Mouse (Mus musculus): ENCODE measurements around the gene Brsk2.
"Not testable (repeated sequence)": the region's sequence is repeated elsewhere in the genome, so short reads cannot be mapped to it uniquely, and the experiment has no call there.

Gene Brsk2

DNA sequence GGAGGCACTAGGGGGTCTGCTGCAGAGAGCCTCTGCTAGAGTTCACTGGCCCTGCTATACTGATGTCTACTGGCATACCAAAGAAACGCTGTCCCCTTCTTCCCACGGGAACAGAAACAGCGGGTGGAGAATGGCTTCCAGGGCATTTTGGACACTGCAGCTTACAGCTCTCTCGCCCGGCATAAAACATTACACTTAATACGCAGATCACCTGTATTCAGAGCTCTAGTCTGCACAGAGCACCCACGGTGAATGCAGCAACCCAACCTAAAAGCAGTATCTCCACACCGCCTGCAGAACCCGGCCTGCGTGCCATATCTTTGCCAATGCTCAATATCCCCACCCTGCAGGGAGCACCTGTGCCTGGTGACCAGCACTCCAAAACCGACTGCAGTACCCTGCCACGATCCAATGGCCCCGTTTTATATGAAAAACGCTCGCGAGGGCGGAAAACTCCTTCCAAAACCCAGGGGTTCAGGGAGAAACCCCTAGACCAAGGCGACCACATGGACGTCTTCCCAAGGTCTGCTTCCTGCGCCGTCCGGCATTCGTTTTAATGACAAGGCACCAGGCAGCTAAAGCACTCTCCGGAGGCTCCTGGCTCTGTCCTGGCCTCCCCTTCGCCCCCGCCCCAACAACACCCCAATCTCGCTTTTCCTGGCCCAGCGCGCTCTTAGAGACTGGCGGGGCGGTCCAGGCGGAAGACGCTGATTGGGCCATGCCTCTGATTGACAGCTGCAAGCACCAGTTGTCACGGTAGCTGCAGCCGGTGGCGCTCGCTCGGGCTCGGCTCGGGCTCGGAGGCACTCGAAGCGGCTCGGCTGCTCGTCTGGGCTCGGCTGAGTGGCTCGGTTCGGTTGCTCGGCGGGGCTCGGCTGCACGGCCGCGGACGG, at the start of gene Brsk2:
Gene Brsk2 (plus strand): TSS at position 846 of the 893 bp plus-strand sequence.
- DNase-seq (ENCODE audit: extremely low spot score, low read depth, low spot score) = peak; percentile 22

DNA sequence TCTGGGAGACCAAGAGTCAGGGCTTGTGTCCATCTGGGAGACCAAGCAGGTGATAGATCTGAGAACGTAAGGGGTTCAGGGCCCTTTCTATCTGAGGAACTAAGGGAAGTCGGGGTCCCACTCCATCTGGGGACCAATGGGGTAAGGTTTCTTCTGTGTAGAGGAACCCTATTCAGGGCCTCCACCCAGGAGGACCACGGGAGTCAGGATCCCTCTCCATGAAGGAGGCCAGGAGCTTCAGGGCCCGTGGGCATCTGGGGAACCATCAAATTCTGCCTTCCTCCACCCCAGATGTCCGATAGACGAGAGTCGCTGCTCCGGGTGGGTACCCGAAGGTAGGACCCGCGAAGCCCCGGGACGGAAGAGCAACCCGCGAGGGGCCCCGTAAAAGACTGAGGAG, 47.7 kb upstream of the Brsk2 start:
- DNase-seq (ENCODE audit: extremely low spot score, low read depth, low spot score) = no peak

DNA sequence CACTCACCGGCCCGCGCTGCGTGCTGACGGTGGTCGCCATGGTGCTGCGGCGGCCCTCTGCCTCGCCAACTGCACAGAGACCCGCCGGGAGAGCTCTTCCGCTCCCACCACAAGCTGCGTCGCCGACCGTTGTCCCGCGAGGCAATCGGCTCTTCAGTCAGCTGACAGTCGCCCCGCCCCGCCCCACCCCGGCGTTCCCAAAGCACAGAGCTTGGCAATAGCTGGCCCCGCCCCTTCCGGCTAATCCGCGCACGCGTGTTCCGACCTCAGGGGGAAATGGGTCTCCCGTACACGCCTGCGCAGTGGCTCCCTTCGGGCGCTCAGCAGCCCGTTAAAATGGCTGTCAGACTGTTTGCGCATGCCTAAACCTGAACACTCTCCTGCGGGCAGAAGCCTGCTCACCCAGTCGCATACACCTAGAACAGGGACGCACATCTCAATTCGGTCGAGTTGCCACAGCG, 47.3 kb upstream of the Brsk2 start:
- DNase-seq (ENCODE audit: extremely low spot score, low read depth, low spot score) = peak; percentile 94

DNA sequence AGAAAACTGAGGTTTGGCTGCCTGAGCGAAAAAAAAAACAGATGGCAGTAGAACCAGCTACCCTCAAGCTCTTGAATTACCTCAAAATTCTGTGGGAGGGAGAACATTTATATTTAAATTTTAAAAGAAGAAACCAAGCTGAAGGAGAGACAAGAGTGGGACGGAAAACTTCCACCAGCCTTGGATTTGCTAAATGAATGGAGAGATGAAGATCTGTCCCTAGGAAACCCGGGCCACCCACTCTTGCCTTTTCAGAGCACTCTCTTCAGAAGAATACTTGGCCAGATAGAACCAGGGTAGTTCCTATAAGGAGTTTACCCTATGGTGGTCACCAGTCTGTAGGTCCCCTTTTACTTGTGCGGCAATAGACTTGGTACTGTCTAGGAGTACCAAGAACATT, 46.8 kb upstream of the Brsk2 start:
- no peak for DNase-seq (ENCODE audit: extremely low spot score, low read depth, low spot score)

DNA sequence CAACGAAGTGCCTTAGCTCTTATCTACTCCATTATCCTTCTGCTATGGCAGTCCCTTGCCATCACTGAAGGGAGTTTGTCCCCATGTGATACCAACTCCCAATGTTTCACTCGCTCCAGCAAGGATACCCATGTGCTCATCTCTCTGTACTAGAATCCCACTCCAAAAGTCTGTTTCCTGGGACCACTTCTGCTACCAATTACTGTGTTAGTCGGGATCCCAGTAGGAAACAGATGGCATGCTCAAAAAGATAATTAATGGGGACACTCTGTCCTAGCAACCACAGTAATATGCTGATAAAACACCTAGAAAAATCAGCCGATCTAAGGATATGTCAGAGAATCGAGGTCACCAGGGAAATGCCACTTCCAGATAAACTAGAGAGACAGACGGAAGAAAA, 41.0 kb upstream of the Brsk2 start:
- DNase-seq (ENCODE audit: extremely low spot score, low read depth, low spot score) = no peak

DNA sequence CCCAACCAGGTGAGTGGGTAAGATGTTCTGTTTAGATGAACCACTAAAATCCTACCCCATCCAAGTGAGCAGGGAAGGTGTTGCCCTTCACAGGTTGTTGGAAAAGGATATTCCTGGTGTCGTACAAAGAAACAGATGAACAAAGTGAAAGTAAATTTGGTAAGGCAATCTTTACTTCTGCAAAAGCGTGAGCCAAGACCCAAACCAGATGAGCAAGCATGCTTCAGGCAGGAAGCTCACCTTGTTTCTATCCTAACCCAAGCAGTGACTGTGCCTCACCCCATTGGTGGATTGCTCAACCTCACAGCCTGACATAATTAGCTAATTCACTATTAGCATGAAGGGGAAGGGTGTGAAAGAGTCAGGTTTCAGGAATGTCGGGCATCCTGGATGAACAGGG, 38.2 kb upstream of the Brsk2 start:
- no peak for DNase-seq (ENCODE audit: extremely low spot score, low read depth, low spot score)

DNA sequence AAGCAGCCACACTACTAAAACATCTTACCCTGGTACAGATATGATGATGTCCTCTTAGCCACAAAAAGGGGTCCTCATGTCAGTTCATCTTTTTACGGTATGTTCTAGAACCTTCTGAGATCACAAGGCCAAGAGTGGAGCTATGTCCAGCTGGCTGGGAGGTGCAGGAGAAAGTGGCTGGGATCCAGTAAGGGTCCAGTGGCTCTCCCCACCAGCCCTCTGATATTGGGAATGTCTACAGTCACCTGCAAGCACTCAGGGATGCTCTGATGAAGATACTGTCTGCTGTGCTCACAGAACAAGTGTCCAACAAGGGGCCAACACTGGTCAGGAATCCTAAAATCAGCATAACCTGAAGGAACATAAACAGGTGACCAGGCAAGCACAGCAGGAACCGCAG, 31.1 kb upstream of the Brsk2 start, which contains the start of gene Tollip:
Gene Tollip (minus strand): TSS at position 101 of the 400 bp plus-strand sequence.
- DNase-seq (ENCODE audit: extremely low spot score, low read depth, low spot score) = no peak

DNA sequence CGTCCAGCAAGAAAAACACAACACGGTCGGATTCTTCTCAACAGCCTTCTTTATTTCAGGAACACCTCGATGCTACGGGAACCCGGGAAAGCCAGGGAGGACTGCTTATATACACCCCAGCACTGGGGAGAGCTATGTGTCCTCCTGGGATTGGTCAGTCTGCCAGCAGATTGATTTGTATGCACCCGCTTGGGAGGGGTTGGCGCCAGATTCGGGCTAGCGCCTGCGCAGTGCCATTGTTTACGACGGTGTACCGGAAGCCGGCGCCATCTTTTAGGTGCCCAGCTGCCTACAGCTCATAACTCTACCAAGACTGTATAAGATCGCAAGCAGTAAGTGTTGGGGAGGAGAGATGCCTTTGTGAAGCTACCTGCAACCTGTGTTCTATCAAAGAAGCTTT, 25.4 kb upstream of the Brsk2 start:
- not testable (repeated sequence) for DNase-seq (ENCODE audit: extremely low spot score, low read depth, low spot score)

DNA sequence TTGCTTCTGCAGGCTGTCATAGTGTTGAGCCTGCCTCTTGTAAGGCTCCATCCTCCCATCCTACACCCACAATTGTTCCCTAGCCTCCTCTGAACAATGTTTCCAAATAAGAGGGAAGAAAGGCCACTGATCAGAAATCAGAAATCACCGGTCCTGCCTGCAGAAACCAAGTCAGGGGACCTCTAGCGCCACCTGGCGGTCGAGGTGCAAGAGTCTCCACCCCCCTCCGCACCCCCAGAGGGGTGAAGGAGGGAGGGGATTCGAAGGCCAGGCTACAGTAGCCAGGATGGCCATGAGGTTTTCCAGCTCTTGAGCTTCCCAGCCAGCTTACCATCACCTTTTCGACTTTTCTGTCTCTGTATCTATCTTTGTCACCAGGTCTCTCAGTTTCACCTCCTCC, 24.6 kb upstream of the Brsk2 start:
- DNase-seq (ENCODE audit: extremely low spot score, low read depth, low spot score) = peak; percentile 52

DNA sequence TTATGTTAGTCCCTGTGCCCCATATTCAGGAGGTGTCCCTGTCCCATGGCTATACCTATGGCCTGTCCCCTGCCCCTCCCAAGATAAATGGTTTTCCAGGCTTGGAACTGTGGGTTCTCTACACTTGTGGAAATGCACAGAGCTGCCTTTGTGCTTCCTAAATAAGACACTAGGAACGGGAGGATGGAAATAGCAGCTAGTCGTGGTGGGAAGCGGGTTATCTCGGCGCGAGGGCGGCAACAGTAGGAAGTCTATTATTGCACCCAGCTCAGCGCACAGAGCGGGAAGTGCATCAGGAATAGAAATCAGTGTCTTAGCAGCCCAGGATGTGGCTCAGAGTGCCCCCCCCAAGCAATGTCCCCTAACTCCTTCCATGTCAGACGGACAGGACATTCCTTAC, 20.9 kb upstream of the Brsk2 start:
- DNase-seq (ENCODE audit: extremely low spot score, low read depth, low spot score) = no peak

DNA sequence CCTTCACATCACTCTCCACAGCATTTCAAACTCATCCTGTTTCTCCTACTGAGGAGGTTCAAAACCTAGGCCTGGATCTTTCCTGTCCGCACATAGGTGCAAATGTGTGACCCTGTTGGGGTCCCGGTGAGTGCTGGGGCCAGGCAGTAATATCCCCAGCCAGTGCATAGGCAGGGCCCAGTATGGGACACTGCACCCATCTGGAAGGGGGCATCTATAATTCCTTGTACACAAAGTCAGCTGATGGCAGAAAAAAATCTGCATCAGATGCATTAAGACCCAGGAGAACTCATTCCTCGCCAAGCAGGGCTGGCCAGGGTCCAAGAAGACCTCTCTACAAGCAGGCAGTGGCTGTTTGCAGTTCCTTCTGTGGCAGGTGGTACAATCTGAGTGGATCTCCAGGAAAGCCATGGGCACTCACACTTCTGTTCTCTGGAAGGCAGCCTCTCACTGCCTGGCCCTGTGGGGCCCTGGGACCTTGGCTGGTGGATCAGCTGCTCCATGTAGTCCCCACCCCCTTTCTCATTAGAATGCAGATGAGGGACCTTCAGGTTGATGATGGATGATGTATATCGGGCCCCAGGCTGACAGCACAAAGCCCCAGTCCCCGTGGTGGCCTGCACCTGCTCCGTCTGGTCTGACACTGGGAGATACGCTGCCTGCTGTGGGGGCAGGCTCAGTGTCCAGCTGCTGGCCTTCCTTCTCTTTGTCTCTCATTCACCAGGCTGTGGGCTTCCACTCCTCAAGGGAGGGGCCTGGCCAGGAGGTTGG, 15.2 kb upstream of the Brsk2 start:
- DNase-seq (ENCODE audit: extremely low spot score, low read depth, low spot score) = no peak

DNA sequence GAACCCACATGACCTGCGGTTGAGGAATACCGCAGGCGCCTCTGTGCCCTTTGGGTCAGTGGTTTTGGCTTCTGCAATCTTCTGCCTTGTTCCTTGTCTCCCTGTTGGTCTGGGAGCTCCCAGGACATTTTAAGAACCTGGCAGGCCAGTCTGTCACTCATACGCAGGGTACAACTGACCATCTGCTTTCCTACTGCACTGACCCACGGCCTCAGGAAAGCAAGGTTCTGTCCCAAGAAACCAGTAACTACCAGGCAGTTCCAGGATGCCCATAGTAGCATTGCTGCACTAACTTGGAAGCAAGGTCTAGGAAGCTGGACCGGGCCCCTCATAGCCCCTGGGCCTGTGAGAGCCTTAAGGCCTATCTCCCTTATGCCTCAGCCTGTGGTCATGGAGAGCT, 14.6 kb upstream of the Brsk2 start:
- no peak for DNase-seq (ENCODE audit: extremely low spot score, low read depth, low spot score)

DNA sequence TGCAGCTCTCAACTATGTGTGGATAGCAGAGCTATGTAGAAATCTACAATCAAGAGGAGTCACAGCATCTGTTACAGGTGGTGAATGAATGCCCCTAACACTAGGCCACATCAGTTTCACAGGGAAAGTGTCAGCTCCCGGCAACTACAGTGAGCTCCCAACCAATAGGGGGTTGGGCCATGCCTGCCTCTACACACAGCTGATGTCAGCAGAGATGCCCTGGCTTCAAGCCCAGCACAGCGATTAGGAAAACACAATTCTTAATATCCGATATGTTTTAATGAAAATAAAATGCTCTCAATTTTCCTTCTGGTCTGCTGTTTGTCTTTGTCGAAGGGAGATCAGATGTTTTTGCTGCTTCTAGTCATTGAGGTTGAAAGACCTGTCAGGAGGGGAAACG, 6.1 kb upstream of the Brsk2 start:
- DNase-seq (ENCODE audit: extremely low spot score, low read depth, low spot score) = no peak

DNA sequence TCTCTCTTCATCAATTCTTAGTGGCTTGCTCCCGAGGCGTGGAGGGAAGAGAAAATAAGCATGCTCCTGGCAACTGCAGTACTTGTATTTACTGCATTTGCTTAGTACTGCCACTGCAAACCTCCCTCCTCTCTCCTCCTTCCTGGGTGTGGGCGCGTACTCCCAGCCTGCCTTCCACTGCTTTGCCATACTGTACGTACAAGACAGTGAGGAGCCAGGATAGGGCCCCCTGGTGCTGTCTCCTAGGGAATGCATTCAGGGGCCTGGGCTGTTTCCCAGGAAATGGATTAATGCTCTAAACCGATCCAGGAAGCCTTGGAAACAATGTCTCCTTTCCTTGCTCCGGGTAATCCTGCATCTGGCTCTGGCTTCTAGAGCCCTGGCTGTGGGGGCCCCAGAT, 3.6 kb upstream of the Brsk2 start:
- DNase-seq (ENCODE audit: extremely low spot score, low read depth, low spot score) = no peak

DNA sequence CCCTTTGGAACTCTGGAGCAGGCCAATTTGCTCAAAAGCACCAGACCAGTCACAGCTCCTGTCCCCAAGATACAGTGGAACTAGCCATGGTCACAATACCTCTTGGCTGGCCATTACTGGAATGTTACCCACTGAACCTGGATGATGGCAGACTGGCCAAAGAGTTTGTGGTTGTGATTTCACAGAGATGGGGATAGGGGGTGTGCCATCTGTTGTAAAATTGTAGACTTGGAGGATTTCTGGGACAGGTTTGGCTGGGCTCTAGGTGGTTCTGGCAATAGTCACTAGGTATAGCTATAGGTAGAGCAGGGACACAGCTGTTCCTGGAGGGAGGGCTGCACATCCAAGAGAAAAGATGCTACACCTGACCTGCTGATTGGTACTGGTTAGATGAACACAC, 2.0 kb upstream of the Brsk2 start:
- DNase-seq (ENCODE audit: extremely low spot score, low read depth, low spot score) = no peak

DNA sequence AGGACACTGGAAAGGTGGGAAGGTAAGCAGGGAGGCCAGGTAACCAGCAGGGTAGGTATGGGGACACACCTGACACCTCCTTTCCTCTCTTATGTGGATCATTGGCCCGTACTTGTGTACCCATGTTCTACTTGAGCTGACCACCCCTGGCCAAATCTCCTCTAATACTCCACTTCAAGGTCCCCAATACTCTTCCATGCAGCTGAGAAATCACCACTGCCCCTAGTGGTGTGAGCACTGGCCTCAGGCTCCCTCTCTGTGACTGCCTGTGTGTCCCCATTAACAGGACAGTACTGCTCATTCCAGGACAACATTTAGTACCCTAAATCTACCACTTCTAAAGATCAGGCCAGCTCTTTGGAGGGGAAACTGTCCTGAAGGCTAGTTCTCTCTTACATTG, 1.5 kb upstream of the Brsk2 start:
- DNase-seq (ENCODE audit: extremely low spot score, low read depth, low spot score) = no peak

DNA sequence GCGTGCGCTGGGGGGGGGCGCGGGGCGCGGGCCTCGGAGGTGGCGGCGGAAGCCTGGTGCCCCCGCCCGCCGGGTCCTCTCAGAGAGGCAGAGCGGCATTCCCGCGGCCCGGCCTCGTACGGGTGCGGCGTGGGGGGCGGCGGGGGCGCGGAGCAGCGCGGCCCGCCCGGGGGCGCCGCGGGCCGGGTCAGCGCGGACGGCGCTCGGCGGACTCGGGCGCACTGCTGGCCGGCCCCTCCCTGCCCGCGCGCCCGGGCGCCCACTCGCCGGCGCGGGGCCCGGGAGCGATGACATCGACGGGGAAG, 200 bp downstream of the Brsk2 start:
- no peak for DNase-seq (ENCODE audit: extremely low spot score, low read depth, low spot score)

DNA sequence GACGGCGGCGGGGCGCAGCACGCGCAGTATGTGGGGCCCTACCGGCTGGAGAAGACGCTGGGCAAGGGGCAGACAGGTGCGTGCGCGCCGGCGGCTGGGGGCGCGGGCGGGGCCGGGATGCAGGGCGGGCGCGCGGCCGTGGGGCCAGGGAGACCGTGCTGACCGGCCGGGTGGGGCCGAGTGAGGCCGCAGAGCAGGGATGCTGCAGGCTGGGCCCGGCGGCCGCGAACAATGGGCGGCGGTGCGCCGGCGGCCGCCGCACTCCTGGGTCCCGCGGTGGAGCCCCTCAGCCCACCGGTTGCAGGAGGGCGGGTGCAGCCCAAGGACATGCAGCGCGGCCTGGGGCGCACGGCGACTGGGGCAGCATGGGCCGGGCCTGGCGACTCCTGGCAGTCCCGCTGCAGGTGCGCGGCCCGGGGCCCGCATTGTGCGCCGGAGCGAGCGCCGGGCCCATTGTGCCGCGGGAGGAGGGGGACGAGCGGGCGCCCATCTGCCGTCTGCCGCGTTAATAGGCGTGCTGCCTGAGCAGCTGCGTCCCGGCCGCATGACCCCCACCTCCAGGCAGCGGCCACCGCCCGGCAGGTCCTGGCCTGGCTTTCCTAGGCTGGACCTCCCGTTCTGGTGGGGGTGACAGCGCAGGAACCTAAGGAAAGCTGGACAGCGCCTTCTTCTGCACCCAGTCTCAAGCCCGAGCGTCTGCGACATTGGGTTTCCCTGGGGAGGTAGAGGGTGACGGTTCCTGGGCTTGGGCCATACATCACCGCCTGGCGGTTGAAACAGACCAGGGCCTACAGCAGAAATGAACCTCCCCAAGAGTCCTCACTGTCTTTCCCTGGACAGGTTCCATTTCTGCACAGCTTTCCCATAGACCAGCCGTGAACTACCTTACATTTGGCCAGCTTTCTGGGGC, 808 bp downstream of the Brsk2 start:
- no peak for DNase-seq (ENCODE audit: extremely low spot score, low read depth, low spot score)

DNA sequence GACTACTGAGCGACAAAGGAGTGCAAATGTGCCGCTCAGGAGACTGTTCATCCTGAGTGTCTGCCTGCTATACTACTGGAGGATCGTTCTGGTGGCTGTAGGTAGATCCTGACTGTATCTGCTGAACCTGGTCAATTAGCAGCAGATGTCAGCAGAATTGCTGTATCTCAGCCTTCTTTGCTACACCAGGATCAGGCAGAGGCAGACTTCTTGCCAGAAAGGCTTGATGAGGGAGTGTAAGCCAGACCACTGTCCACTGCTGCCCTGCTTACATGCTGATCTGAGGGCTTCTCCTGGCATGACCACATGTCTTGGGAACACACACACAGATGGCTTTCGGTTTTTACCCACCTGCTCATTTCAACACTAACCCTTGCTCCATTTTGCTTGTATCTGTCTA, 2.3 kb downstream of the Brsk2 start:
- DNase-seq (ENCODE audit: extremely low spot score, low read depth, low spot score) = no peak

DNA sequence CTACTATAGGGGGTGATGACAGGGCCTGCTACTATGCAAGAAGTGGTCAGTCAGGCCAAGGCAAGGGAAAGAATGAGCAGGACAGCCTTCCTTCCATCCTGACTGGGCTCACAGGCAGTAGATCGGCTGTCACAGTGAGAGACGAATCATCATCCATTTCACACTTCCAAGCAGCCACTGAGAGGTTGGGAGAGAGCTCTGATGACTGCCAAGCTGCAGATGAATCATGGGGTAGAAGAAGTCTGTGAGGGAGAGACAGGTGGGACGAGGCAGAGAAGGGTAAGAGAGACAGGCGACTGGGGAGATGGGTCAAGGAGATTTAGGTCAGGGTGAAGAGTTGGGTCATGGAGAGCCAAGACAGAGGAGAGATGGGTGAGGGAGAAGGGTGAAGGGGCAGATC, 3.4 kb downstream of the Brsk2 start:
- DNase-seq (ENCODE audit: extremely low spot score, low read depth, low spot score) = no peak

DNA sequence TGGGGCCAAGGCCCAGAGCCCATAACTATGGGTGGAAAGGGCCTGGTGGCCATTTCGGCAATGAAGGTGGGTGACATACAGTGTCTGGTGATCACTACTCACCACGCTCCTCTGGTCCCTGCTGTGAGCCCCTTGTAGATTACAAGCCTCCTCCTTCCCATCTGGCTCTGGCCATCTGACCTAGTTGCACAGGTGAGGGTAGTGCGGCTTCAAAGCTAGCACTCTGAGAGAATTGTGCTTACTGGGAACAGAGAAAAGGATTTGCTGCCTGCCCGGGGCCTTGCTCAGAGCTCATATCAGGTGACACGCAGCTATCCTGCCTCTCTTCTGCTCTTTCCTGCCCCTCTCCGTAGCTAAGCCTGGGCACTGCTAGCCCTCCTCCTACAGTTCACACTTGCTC, 4.1 kb downstream of the Brsk2 start:
- no peak for DNase-seq (ENCODE audit: extremely low spot score, low read depth, low spot score)

All from hindlimb bud, embryonic 11.5 days (tissue).